Mouse (Mus musculus) CD8-positive naive resting alpha-beta T cell, adult 2 months (primary cell): Measurements from ENCODE around the gene Dbt.
A peak's percentile ranks its signal among the peaks of the same experiment; 100 is the strongest.

Source experiments
- DNase-seq, 2 experiments: peaks; one replicate each; pipeline ENCODE4 v3.0.0; 2022; ENCODE audit warnings: low read depth in 2 of 2, low spot score in 2 of 2

The Dbt gene

DNA sequence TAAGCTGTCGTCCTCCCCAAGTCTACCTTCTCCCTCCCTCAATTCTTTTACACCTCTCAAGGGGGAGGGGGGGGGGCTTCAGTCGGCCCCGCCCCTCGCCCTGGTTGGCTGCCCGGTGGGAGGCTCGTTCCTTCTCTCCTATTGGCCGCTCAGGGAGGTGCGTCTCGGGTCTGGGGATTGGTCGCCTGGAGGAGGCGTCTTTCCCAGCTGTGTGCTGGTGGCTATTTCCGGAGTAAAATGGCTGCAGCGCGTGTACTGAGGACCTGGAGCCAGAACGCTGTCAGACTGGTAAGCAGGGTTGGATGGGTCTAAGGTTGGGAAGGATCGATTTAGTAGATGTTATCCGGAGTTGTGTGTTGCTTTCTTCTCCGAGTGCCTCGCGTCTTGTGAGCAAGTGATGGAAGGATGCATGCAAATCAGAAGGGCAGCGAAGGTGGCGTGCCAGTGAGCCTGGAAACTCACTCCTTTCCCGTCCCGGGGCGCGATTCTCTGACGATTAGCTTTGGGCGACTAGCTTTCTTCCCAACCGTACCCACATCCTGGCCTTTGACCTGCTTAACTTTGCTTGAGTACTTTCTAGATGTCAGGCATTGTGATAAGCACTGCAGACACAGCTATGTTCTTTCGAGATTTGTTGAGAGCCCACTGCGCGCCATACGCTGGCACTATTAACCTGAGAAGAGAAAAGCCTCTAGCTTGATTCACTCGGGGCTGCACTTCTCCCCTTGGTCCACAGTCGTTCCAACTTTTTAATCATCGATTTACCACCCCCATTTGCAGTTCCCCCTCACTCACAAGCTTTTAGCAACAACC is at the start of gene Dbt:
TSS of gene Dbt (plus strand) at position 167 of the 813 bp plus-strand sequence.
- DNase-seq = peak; percentile 73 to 80

GRCm38 (mm10) chr3:116464318-116464717 is 48.6 kb upstream of the Dbt start:
- no peak for DNase-seq

- no peak for DNase-seq
These were observed 47.2 kb upstream of the Dbt start for GRCm38 (mm10) chr3:116465709-116466108.

DNA sequence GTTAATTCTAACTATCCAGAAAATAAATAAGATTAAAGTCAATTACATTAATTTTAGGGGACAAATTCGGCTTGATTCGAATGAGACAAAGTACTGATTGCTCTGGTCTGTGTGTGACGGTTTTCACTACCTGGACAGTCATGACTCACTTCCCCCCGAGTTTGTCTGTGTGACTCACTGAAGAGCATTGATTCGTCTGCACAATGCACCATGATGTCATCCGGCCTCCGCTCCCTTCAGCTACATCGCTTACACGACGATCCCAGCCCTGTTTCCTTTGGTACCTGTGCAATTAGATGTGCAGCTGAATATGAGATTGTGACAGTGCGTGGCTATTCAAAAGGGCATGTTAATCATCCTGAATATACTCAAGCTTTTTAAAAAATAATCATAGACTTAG is 38.3 kb upstream of the Dbt start:
- no peak for DNase-seq

DNA sequence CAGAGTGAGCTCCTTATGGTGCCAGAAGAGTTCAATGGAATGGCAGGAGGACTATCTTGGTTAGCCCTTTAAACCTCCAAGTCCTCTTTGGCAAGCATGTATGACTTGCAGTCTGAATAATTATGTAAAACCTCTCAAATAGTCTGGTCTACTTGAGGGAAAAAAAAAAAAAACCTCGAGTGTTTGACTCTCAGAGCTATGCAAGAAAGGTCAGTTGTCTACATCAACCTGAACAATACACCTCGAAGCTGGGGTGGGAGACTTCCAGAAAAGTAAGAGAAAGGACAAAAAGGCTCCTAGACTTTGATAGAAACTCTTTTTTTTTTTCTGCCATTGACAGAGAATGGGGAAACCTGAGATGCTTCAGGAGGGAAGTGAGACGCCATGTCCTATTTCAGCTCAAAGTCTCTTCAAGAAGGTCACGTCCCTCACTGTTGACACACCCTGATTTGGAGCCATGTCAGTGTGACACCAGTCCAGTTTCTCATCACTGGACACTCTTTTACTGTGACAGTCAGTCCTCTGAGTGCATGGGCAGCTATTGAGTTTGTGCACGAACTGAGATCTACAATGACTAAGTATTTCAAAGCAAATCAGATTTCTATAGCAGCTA is 36.1 kb upstream of the Dbt start:
- no peak for DNase-seq

DNA sequence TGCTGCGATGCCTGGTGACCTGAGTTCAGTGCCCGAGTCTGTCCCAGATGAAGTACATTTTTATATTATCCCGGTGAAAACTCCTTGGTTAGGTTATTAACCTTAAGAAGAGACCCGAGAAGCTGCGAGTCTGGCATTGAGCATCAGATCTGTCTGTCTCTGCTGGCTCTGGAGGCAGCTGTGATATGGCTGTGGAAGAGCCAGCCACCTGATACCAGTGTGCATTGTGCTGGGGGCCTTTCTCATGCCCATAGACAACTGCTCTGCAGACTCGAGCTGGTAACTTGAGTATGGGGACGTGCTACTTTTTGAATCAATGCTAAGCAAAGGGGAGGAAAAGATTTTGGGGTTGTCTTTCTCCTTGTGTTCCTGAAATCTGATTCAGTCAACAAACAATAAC is 35.5 kb upstream of the Dbt start:
- DNase-seq = no peak

DNA sequence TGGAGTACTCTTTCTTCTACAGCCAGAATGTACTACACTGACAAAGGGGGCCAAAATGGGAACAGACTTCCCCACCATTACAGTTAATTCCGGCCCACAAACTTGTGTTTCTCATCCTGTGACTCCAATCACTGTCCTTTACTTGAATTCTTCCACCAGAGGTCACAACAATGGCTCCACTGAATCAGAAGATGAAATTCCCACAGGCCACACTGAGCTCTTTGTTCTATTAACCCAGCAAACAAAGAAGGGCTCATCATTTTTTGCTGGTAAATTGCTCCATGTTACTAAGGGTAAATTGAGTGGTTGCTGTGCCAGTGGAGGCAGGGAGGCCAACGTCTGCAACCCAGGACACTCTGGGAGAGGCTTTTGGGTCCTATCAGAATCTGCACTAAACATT is 32.8 kb upstream of the Dbt start:
- DNase-seq = no peak

GRCm38 (mm10) chr3:116480937-116481336 is 31.9 kb upstream of the Dbt start:
- DNase-seq = no peak

- no peak for DNase-seq
These were observed 30.1 kb upstream of the Dbt start for GRCm38 (mm10) chr3:116482724-116483123.

- no peak for DNase-seq
These were observed 29.6 kb upstream of the Dbt start for GRCm38 (mm10) chr3:116483271-116483670.

GRCm38 (mm10) chr3:116490920-116491319 is 21.9 kb upstream of the Dbt start:
- DNase-seq = no peak

DNA sequence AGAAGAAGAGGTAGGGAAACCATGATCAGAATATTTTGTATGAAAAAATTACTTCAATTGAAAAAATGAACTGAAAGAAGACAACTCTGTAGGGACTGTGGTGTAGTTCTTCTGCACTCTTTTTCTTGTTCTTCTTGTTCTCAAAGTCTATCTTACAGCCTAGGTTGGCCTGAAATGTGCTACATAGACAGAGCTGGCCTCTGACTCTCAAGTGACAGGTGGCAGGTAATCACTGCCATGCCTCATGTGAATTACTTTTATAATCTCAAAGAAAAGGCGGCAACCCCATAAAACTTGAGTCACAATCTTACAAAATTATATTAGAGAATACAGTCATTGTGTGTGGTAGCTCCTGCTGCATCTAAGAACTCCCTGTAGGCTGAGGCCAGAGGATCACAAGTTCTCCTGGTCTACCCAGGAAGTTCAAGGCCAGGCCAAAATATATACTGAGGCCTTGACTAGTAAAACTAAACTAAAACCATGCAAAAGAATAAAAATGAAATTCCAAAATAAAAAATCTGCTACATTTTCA is 20.9 kb upstream of the Dbt start:
- DNase-seq = no peak

- DNase-seq = no peak
These were observed 19.2 kb upstream of the Dbt start for GRCm38 (mm10) chr3:116493658-116494057.

DNA sequence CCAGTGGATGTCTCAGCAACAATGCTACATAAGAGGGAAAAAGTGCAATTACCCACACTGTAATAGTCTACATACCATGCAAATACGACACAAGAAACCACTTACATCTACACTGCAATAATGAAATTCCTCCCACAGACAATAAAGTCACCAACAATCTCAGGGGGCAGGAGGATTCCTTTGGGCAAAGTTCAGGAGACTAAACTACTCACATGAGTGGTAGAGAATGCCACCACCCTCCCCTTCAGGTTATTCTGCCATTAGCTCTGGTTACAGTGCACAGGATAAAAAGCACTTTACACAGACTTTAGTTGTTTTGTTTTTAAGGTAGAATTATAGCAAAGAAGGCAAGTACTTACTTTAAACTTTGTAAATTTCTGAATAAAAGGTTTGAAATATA is 17.2 kb upstream of the Dbt start:
- no peak for DNase-seq

DNA sequence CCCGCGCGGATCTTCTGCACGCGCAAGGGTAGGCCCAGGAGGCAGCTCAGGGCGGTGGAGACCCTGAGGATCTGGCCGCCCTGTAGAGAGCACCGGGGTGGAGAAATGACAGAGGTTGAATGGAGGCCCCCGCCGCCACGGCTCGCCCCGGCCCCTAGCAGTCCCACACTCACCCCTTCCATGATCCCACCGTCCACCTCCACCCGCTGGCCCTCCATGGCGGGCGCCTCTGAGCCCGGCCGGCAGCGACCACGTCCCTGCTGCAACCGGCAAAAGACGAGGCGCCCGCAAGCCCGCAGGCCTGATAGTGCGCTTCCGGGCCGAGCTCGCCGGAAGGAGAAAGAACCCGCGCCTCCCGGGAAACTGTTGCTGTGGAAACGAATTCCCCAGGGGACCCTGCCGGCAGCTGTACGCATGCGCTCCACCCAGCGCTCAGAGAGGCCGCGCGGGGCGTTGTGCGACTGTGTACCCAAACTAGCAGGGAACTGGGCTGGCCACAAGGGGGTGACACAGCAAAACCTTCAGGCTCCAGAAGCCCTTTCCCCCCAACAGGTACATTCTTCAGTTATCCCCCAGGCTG is 5.0 kb upstream of the Dbt start, which contains the start of gene Rtca:
TSS of gene Rtca (minus strand) at position 437 of the 580 bp plus-strand sequence.
- DNase-seq = peak; percentile 91 to 92

GRCm38 (mm10) chr3:116512151-116512903 is 543 bp upstream of the Dbt start:
- peak; percentile 28 to 53 for DNase-seq

DNA sequence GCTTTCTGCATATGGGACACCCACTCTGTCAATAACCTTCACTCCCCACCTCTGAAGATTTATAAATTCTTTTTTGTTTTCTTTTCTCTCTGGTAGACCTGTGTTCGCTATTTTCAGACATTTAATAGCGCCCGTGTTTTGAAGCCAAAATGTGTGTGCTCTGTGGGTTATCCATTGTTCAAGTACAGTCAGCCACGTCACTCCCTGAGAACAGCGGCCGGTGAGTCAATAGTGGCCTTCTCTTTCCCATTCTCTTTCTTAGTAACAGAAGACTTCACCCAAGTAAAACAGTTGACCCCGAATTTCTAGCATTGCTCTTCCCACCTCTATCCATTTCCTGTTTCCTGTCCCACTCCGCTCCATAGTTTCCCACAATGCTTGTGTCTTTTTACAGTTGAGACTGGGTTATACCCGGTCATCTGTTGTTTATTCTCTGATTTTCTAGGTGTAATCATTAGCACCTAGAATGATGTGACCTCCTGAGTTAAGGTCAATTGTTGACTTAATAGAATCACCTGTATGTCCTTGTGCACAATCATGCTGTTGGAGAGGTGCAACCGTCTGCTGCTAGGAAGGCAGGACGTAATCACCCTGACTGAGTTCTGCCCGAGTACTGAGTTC is 7.4 kb downstream of the Dbt start:
- DNase-seq = no peak

DNA sequence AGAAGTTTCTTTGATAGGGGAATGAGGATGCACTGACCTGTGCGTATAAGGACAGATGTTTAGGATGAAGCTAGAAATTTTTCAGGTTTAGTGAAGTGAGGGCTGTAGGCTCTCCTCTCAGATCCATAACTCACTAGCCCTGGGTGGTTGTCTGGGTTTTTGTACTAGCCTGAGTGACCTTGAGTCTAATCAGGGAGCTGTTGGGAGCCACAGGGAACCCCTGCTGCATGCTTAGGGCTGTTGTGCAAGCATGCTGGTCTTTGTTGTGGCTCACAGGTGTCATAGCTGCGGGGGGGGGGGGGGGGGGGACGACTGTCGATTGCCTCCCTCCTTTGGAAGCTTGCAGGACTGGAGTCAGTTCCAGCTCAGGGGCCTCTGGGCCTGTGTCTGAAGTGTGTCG is 16.9 kb downstream of the Dbt start:
- no peak for DNase-seq

GRCm38 (mm10) chr3:116530826-116531225 is 18.0 kb downstream of the Dbt start:
- no peak for DNase-seq

DNA sequence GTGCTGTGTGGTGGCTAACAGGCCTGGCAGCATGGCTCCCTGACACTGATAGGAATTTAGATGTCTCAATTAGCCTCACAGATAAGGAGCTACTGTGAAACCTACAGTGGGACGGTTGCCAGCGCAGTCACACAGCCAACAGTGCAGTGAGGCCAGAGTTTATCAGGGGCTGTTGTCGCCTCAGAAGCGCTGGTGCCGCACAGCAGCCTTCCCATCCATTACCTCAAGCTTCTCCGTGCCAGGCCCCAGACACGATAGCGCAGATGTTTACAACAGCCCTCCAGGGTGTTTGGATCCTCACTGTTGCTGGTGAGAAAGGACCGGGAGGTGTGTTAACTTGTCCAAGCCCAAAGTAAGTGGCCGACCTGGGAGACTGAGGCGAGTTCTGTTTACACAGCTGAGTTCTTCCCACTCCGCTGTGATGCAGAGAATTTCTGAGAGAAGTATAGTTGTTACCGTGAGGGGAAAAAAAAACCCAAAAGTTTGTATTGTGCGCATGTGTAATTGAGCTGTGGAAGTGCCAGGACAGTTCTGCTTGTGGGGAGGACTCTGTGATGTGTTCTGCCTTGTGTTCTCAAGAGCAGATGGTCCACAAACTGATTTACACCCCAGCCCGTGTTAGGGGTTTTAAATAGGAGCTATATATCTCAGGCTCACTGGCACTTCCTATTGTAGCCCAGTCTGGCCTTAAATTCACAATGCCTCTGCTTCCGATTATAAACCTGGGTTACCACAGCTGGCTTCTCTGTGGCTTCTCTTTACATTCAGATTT is 23.7 kb downstream of the Dbt start:
- no peak for DNase-seq
